Mouse (Mus musculus): Measurements from ENCODE around the gene Rab3a.

DNA sequence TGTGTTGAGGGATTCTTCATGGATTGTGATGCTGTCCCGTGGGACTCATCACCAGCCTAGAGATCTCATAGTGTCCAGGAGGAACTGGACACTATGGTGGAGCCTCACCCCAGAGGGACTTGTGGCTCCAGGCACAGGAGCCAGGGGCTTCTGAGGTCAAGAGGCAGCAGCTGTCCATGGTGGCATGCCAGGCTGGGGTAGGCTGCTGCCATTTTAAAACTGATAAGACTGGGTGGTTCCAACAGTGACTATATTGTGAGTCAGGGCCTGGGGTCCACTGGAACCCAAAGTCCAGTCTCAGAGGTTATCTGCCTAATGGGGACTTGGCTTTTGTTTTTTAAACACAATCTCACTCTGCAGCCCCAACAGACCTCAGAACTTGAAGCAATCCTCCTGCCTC is 47.4 kb downstream of the Rab3a start:
- TF ChIP-seq POLR2AphosphoS5 (IDR thresholded peaks at IDR 0.05; ENCODE audit: insufficient replicate concordance, low read depth, low read length) = no peak
- TF ChIP-seq CTCF (IDR thresholded peaks at IDR 0.05; ENCODE audit: low read depth, low read length) = no peak
- TF ChIP-seq TAL1 (conservative IDR thresholded peaks at IDR 0.05; ENCODE audit: low read depth, low read length) = no peak
- TF ChIP-seq GATA1 (IDR thresholded peaks at IDR 0.05; ENCODE audit: borderline replicate concordance, low read length) = no peak
- TF ChIP-seq GATA2 (IDR thresholded peaks at IDR 0.05; ENCODE audit: borderline replicate concordance, low read depth, low read length) = no peak
